In the genomic region with DNA sequence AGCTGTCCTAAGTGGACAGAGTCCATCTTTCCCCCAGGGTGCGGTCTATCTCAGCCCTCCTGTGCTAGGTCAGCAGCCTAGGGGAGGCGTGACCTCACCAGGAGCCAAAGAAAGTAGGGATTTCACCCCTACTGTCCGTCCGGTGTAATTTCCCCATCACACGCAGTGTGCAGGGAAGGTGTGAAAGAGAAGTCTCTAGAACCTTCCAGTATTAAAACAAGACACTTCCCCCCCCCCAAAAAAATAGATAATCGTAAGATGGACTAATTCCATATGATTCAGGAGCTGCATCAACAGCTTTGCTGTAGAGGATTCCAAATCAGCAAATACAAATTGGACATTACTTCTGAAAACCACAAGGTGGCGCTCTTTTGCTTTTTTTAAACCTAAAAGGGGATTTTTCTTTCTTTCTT, we compare ENCODE assay signal across 8 mouse cellular contexts. TPM values are rescaled to one million over a fixed set of nuclear protein-coding genes. Genes with fewer than 3 reads are reported as not detected.
A peak's percentile ranks its signal among the peaks of the same experiment; 100 is the strongest.
DNase-seq lines count a peak whose midpoint lies in the region; ATAC-seq lines count a peak whose summit lies in the region.

No protein-coding gene starts in this region.

- no peaks in the 10 kb centered on the region for H3K36me3 ChIP-seq in kidney, embryonic 16.5 days (ENCODE audit: insufficient read depth, low read length)
- H3K36me3 ChIP-seq in kidney, embryonic 14.5 days (ENCODE audit: control insufficient read depth, insufficient read depth, low read length): no peaks in the 10 kb centered on the region
- no peaks in the 10 kb centered on the region for H3K36me3 ChIP-seq in heart, embryonic 16.5 days (ENCODE audit: control insufficient read depth, insufficient read depth)

- 20% methylated on average over 7 of the region's 7 CpGs for WGBS in kidney, embryonic 16.5 days
- 24% methylated on average over 7 of the region's 7 CpGs for WGBS in kidney, embryonic 14.5 days
- WGBS in heart, embryonic 16.5 days: 19% methylated on average over 7 of the region's 7 CpGs

- H3K4me1 ChIP-seq in kidney, embryonic 16.5 days (ENCODE audit: insufficient read depth, low read length): peaks cover 8% of the 10 kb centered on the region
- H3K4me1 ChIP-seq in kidney, embryonic 14.5 days (ENCODE audit: control insufficient read depth, insufficient read depth, low read length): no peaks in the 10 kb centered on the region
- peaks cover 7% of the 10 kb centered on the region; the same call in 1 of the 2 replicates for H3K4me1 ChIP-seq in heart, embryonic 16.5 days (ENCODE audit: control insufficient read depth, insufficient read depth, low read length)

- 0 out of 2 replicates have a peak overlapping the region, but pooled peaks have one; percentile 25 for H3K9ac ChIP-seq in kidney, embryonic 16.5 days (replicated peaks; ENCODE audit: low read length)
- no peak overlapping the region for H3K9ac ChIP-seq in kidney, embryonic 14.5 days (ENCODE audit: low read depth, low read length)
- H3K9ac ChIP-seq in heart, embryonic 16.5 days (ENCODE audit: low read length): no peak overlapping the region

- no peak overlapping the region for H3K27ac ChIP-seq in kidney, embryonic 16.5 days (ENCODE audit: low read length)
- no peak overlapping the region for H3K27ac ChIP-seq in kidney, embryonic 14.5 days (ENCODE audit: low read depth, low read length)
- H3K27ac ChIP-seq in heart, embryonic 16.5 days (ENCODE audit: low read length): no peak overlapping the region

- H3K4me2 ChIP-seq in kidney, embryonic 16.5 days (replicated peaks; ENCODE audit: low read depth, low read length): peak overlapping the region; percentile 22
- no peak overlapping the region; the same call in 1 of the 2 replicates for H3K4me2 ChIP-seq in kidney, embryonic 14.5 days (replicated peaks; ENCODE audit: low read depth, low read length)
- H3K4me2 ChIP-seq in heart, embryonic 16.5 days (ENCODE audit: low read depth, low read length): peak overlapping the region; percentile 51

- H3K4me3 ChIP-seq in kidney, embryonic 16.5 days (ENCODE audit: low read length): no peak overlapping the region
- no peak overlapping the region for H3K4me3 ChIP-seq in kidney, embryonic 14.5 days (ENCODE audit: low read length)
- H3K4me3 ChIP-seq in heart, embryonic 16.5 days (ENCODE audit: low read length): peak overlapping the region; percentile 22; the same call in 1 of the 2 replicates

- peak; percentile 61; the same call in 1 of the 2 replicates for ATAC-seq in kidney, embryonic 16.5 days (ENCODE audit: low FRiP score, low TSS enrichment)
- no peak; the same call in 1 of the 2 replicates for ATAC-seq in kidney, embryonic 14.5 days (ENCODE audit: low FRiP score, low TSS enrichment)
- ATAC-seq in activated CD4-positive, CD25-positive, alpha-beta regulatory T cell, adult 4 months: peak; percentile 29
- ATAC-seq in heart, embryonic 16.5 days (replicated peaks; ENCODE audit: extremely low read depth, insufficient read depth, low FRiP score): no peak
- ATAC-seq in megakaryocyte-erythroid progenitor cell, adult 5-6 weeks (replicated peaks; ENCODE audit: low FRiP score, low TSS enrichment, poor library complexity, severe bottlenecking): peak; percentile 65

- H3K9me3 ChIP-seq in kidney, embryonic 16.5 days (ENCODE audit: low read length): no peaks in the 10 kb centered on the region
- H3K9me3 ChIP-seq in kidney, embryonic 14.5 days (ENCODE audit: control insufficient read depth, low read length): no peaks in the 10 kb centered on the region
- H3K9me3 ChIP-seq in heart, embryonic 16.5 days (replicated peaks; ENCODE audit: control insufficient read depth, low read length): no peaks in the 10 kb centered on the region

- H3K27me3 ChIP-seq in kidney, embryonic 16.5 days (ENCODE audit: insufficient read depth, low read length): no peaks in the 10 kb centered on the region
- no peaks in the 10 kb centered on the region for H3K27me3 ChIP-seq in kidney, embryonic 14.5 days (ENCODE audit: control insufficient read depth, insufficient read depth, low read length)
- H3K27me3 ChIP-seq in heart, embryonic 16.5 days (ENCODE audit: control insufficient read depth, insufficient read depth, low read length): no peaks in the 10 kb centered on the region

- DNase-seq in adrenal gland, postnatal 4 days (ENCODE audit: low spot score in 2 of 2): no peak
- no peak for DNase-seq in thymus, adult 18-20 months
- DNase-seq in layer of hippocampus, adult 8-10 months (ENCODE audit: low spot score in 2 of 2): no peak

RNA-seq across cellular contexts. Expression of gene Intu, which starts 7.7 kb away (rescaled TPM):
- 3.1 and 3.5 TPM in 2 replicates for polyA plus RNA-seq in kidney, embryonic 16.5 days (2015; fragmentation: Nextera tagmentation; extraction: Ambion mirVana)
- 2.7 and 5.1 TPM in 2 replicates for polyA plus RNA-seq in kidney, embryonic 14.5 days (2014; fragmentation: Nextera tagmentation; extraction: Ambion mirVana)
- polyA plus RNA-seq in activated CD4-positive, CD25-positive, alpha-beta regulatory T cell, adult 4 months (2017; shearing (Covaris generic)): under 1 TPM; 0.09 to 0.42 TPM
- 2.7 and 3.7 TPM in 2 replicates for polyA plus RNA-seq in heart, embryonic 16.5 days (2015; fragmentation: Nextera tagmentation; extraction: Ambion mirVana)
- total RNA-seq in megakaryocyte-erythroid progenitor cell, adult 5-6 weeks (2014; fragmentation: Nextera tagmentation): 6.0 and 7.5 TPM in 2 replicates
- total RNA-seq in megakaryocyte-erythroid progenitor cell, adult 5-6 weeks (2017): 2.0 and 4.3 TPM in 2 replicates
- total RNA-seq in adrenal gland, postnatal 4 days (2021): 1 to 10 TPM; 3.1 to 3.5 TPM
- total RNA-seq in layer of hippocampus, adult 8-10 months (2022): 1 to 10 TPM; 6.4 to 9.2 (median 7.8) TPM

Comparison
In these comparisons a context has a peak if more than half of its experiments do, and no peak if none do; other contexts are left out.
1. ATAC-seq: peak in kidney, embryonic 16.5 days (single experiment), activated CD4-positive, CD25-positive, alpha-beta regulatory T cell, adult 4 months (single experiment) and megakaryocyte-erythroid progenitor cell, adult 5-6 weeks (single experiment); none in kidney, embryonic 14.5 days (single experiment) and heart, embryonic 16.5 days (single experiment).